Mouse (Mus musculus) C2C12 (cell line): ENCODE measurements around the gene Crygn.

Source experiments
- CEBPB ChIP-seq: IDR thresholded peaks from one replicate; pipeline ENCODE4 v1.6.1; 2011; ENCODE audit warnings: low read depth, mild to moderate bottlenecking, control low read depth, moderate library complexity
- USF1 ChIP-seq: IDR thresholded peaks from one replicate; pipeline ENCODE4 v1.6.1; 2011; ENCODE audit warnings: low read depth, mild to moderate bottlenecking, control low read depth, moderate library complexity

GRCm38 (mm10) chr5:24779321-24779720 lies 21.5 kb upstream of the Crygn start:
- TF ChIP-seq CEBPB: no peak
- no peak for TF ChIP-seq USF1
